Comparison of ENCODE assay signal across 17 mouse cellular contexts in the genomic region with DNA sequence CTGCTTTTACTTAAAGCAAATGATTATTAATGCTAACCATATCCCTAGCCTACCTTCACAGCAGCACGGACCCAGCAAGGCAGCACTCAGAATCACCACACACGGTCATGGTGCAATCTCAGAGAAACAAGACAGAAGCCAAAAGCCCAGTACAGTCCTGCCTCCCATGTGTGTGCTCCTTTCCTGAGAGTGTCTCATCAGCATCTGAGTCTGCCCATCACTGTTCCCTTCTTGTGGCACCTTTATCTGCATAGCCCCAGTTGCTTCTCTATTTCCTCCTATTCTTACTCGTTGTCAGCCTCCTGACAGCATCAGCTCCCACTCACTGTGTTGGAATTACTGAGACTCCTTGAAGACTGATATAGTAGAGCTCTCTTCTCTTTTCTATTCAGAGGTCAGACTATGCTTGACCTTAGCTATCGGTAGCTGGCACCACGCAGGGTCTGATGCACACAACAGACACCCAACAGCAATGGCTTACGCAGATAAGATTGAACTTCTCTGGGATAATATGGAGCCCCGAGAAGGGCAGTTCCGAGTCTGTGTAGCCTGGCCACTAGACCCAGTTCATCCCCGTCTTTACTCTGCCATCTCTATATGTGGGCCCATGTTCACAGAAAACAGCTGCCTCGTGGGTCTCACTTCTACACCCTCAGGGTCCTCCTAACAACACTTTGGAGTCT. TPM values are rescaled to one million over a fixed set of nuclear protein-coding genes. Genes with fewer than 3 reads are reported as not detected.
DNase-seq lines count a peak whose midpoint lies in the region; ATAC-seq and TF ChIP-seq lines count a peak whose summit lies in the region.
"Had no signal": no experiment of that assay in that cellular context is flagged by ENCODE, and none has a peak within 500 bp of the region (broad histone marks: within the 10 kb centered on the region; RNA-seq: fewer than 3 reads in every experiment).

No protein-coding gene starts in this region.

- no peak for TF ChIP-seq CTCF in liver, embryonic 14.5 days (IDR thresholded peaks at IDR 0.05; ENCODE audit: low read depth)

- H3K27ac ChIP-seq in heart, embryonic 10.5 days, result peak overlapping the region; percentile 32; the same call in 1 of the 2 replicates
- no peak overlapping the region for H3K27ac ChIP-seq in liver, embryonic 14.5 days
- H3K27ac ChIP-seq: embryonic facial prominence, embryonic 10.5 days; hindbrain, embryonic 15.5 days had no signal

- ATAC-seq in megakaryocyte, adult 5-6 weeks (ENCODE audit: poor library complexity, severe bottlenecking), result no peak
- ATAC-seq in liver, embryonic 14.5 days (ENCODE audit: insufficient read depth), result peak; percentile 67
- ATAC-seq in megakaryocyte-erythroid progenitor cell, adult 5-6 weeks (replicated peaks; ENCODE audit: low FRiP score, low TSS enrichment, poor library complexity, severe bottlenecking), result peak; percentile 25; the same call in 1 of the 2 replicates
- ATAC-seq: forebrain, embryonic 14.5 days; Patski had no signal

- H3K4me2 ChIP-seq in liver, embryonic 14.5 days (ENCODE audit: low read depth), result no peak overlapping the region
- H3K4me2 ChIP-seq: hindbrain, embryonic 15.5 days had no signal

- H3K4me1 ChIP-seq in heart, embryonic 10.5 days, result peaks cover 24% of the 10 kb centered on the region
- H3K4me1 ChIP-seq in megakaryocyte, embryonic 14.5 days, result peaks cover 18% of the 10 kb centered on the region
- peaks cover 4 to 10% of the 10 kb centered on the region in 2 experiments; a peak in 3 of 4 replicates for H3K4me1 ChIP-seq in liver, embryonic 14.5 days (replicated peaks; ENCODE audit: control insufficient read depth in 2 of 2, insufficient read depth in 2 of 2, low read length in 1 of 2)
- H3K4me1 ChIP-seq: embryonic facial prominence, embryonic 10.5 days; hindbrain, embryonic 15.5 days had no signal

- no peaks in the 10 kb centered on the region for H3K9me3 ChIP-seq in heart, embryonic 10.5 days
- peaks cover 5% of the 10 kb centered on the region for H3K9me3 ChIP-seq in megakaryocyte, embryonic 14.5 days
- H3K9me3 ChIP-seq in liver, embryonic 14.5 days (ENCODE audit: control insufficient read depth, low read length), result no peaks in the 10 kb centered on the region
- H3K9me3 ChIP-seq: embryonic facial prominence, embryonic 10.5 days; hindbrain, embryonic 15.5 days had no signal

- DNase-seq in heart, embryonic 10.5 days (ENCODE audit: low spot score), result no peak
- no peak for DNase-seq in heart, adult 8-10 months (ENCODE audit: low spot score)
- DNase-seq in liver, embryonic 14.5 days (ENCODE audit: low read depth in 3 of 3, low spot score in 3 of 3), result no peak
- no peak for DNase-seq in T-cell, adult 2 months (ENCODE audit: low spot score)
- DNase-seq: adrenal gland, adult 2 months; adrenal gland, postnatal 25 days; cerebellum, adult 18-20 months; cerebellum, adult 9-11 months; gastrocnemius, postnatal 10 days; heart, postnatal 36 days had no signal

- H3K9ac ChIP-seq in liver, embryonic 14.5 days (replicated peaks), result no peak overlapping the region
- H3K9ac ChIP-seq: hindbrain, embryonic 15.5 days had no signal

- no peaks in the 10 kb centered on the region for H3K27me3 ChIP-seq in heart, embryonic 10.5 days (ENCODE audit: insufficient read depth, poor library complexity, severe bottlenecking)
- peaks cover 4% of the 10 kb centered on the region for H3K27me3 ChIP-seq in megakaryocyte, embryonic 14.5 days (replicated peaks)
- no peaks in the 10 kb centered on the region for H3K27me3 ChIP-seq in liver, embryonic 14.5 days (ENCODE audit: control insufficient read depth, insufficient read depth, low read length)
- H3K27me3 ChIP-seq: hindbrain, embryonic 15.5 days; Patski had no signal

- WGBS in heart, embryonic 10.5 days, result 31% methylated on average over 10 of the region's 10 CpGs
- 28% methylated on average over 10 of the region's 10 CpGs for WGBS in liver, embryonic 14.5 days (ENCODE audit: insufficient replicate concordance)

- no peak overlapping the region for H3K4me3 ChIP-seq in heart, embryonic 10.5 days
- peak overlapping the region; percentile 64 for H3K4me3 ChIP-seq in megakaryocyte, embryonic 14.5 days (replicated peaks)
- H3K4me3 ChIP-seq in liver, embryonic 14.5 days (ENCODE audit: insufficient read depth in 1 of 2, low read depth in 2 of 2, low read length in 2 of 2), result no peak overlapping the region
- H3K4me3 ChIP-seq: embryonic facial prominence, embryonic 10.5 days; hindbrain, embryonic 15.5 days had no signal

- TF ChIP-seq EP300 in liver, embryonic 14.5 days (IDR thresholded peaks at IDR 0.05; ENCODE audit: low read depth), result no peak

- no peaks in the 10 kb centered on the region for H3K36me3 ChIP-seq in heart, embryonic 10.5 days
- no peaks in the 10 kb centered on the region for H3K36me3 ChIP-seq in megakaryocyte, embryonic 14.5 days (replicated peaks; ENCODE audit: low read length)
- no peaks in the 10 kb centered on the region for H3K36me3 ChIP-seq in liver, embryonic 14.5 days (replicated peaks; ENCODE audit: control insufficient read depth, insufficient read depth, low read depth)
- H3K36me3 ChIP-seq: embryonic facial prominence, embryonic 10.5 days; hindbrain, embryonic 15.5 days had no signal

RNA-seq across cellular contexts. Expression of a gene that starts 19.8 kb away (rescaled TPM):
- 2.1 and 2.2 TPM in 2 replicates for polyA plus RNA-seq in heart, embryonic 10.5 days (2016; fragmentation: Nextera tagmentation; extraction: Ambion mirVana)
- total RNA-seq in heart, adult 8-10 months (2022), result under 1 TPM in 3 of 4 experiments, not detected in 1; 0.16 to 0.47 (median 0.17) TPM
- polyA plus RNA-seq in megakaryocyte, embryonic 14.5 days (2012; ENCODE audit: insufficient read depth, low replicate concordance), result 0.31 TPM in 1 of 2 replicates, not detected in the other
- 0.41 TPM in 1 of 2 replicates, not detected in the other for total RNA-seq in megakaryocyte, adult 5-6 weeks (2015)
- 0.73 and 0.99 TPM in 2 replicates for total RNA-seq in megakaryocyte, adult 5-6 weeks (2017)
- 0.09 and 0.13 TPM in 2 replicates for polyA plus RNA-seq in liver, embryonic 14.5 days (2012; rRNA removed)
- 0.08 and 0.22 TPM in 2 replicates for polyA plus RNA-seq in liver, embryonic 14.5 days (2014; fragmentation: Nextera tagmentation; extraction: Ambion mirVana)
- total RNA-seq in megakaryocyte-erythroid progenitor cell, adult 5-6 weeks (2014; fragmentation: Nextera tagmentation), result not detected in 2 replicates
- total RNA-seq in megakaryocyte-erythroid progenitor cell, adult 5-6 weeks (2017), result not detected in 2 replicates

RNA-seq across cellular contexts. Expression of a gene that starts 32.4 kb away (rescaled TPM):
- 746 and 989 TPM in 2 replicates for polyA plus RNA-seq in heart, embryonic 10.5 days (2016; fragmentation: Nextera tagmentation; extraction: Ambion mirVana)
- total RNA-seq in heart, adult 8-10 months (2022), result 100 to 1,000 TPM; 129 to 151 (median 143) TPM
- polyA plus RNA-seq in megakaryocyte, embryonic 14.5 days (2012; ENCODE audit: insufficient read depth, low replicate concordance), result 3.6 and 18.3 TPM in 2 replicates
- total RNA-seq in megakaryocyte, adult 5-6 weeks (2015), result 379 and 399 TPM in 2 replicates
- 518 and 538 TPM in 2 replicates for total RNA-seq in megakaryocyte, adult 5-6 weeks (2017)
- 19.5 and 33.1 TPM in 2 replicates for polyA plus RNA-seq in liver, embryonic 14.5 days (2012; rRNA removed)
- 123 and 129 TPM in 2 replicates for polyA plus RNA-seq in liver, embryonic 14.5 days (2014; fragmentation: Nextera tagmentation; extraction: Ambion mirVana)
- total RNA-seq in megakaryocyte-erythroid progenitor cell, adult 5-6 weeks (2014; fragmentation: Nextera tagmentation), result 57.0 and 76.7 TPM in 2 replicates
- total RNA-seq in megakaryocyte-erythroid progenitor cell, adult 5-6 weeks (2017), result 102 and 166 TPM in 2 replicates
